31 mouse cellular contexts compared by ENCODE assay signal in the genomic region with DNA sequence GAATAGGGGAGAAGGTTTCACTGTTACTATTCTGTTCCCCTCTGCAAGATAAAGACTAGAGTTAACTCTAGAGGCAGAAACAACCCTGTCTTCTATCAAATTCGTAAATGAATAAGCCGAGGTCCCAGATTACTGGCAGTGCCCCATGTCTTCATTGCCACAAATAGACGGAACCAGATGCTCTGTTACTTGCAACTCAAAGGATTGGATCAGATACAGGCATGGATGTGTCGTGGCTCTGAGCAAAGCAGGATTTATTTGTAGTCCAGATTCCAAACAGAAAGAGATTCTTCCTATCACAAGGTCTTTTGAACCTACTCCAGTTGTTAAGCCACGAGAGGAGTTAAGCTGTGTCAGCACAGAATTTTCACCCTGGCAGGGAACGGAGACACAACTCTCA.
DNase-seq lines count a peak whose midpoint lies in the region; ATAC-seq and TF ChIP-seq lines count a peak whose summit lies in the region.
"Had no signal": no experiment of that assay in that cellular context is flagged by ENCODE, and none has a peak within 500 bp of the region (broad histone marks: within the 10 kb centered on the region; RNA-seq: fewer than 3 reads in every experiment).

No protein-coding gene starts in this region.

- no peak for TF ChIP-seq CTCF in midbrain, postnatal 0 days (IDR thresholded peaks at IDR 0.05)

- ATAC-seq in forebrain, embryonic 14.5 days = no peak
- no peak for ATAC-seq in midbrain, postnatal 0 days (ENCODE audit: low FRiP score)
- ATAC-seq: forebrain, embryonic 13.5 days; intestine, postnatal 0 days; midbrain, embryonic 13.5 days had no signal

- WGBS in forebrain, embryonic 14.5 days = 74% methylated on average over 6 of the region's 6 CpGs
- WGBS in forebrain, embryonic 10.5 days = 88% methylated on average over 6 of the region's 6 CpGs
- 61% methylated on average over 6 of the region's 6 CpGs for WGBS in midbrain, postnatal 0 days

- H3K36me3 ChIP-seq in forebrain, embryonic 14.5 days (ENCODE audit: control insufficient read depth, insufficient read depth, low read length) = no peaks in the 10 kb centered on the region
- no peaks in the 10 kb centered on the region for H3K36me3 ChIP-seq in forebrain, embryonic 10.5 days (replicated peaks)
- H3K36me3 ChIP-seq in midbrain, postnatal 0 days (ENCODE audit: insufficient read depth, low read length) = no peaks in the 10 kb centered on the region
- H3K36me3 ChIP-seq: embryonic facial prominence, embryonic 10.5 days; embryonic facial prominence, embryonic 15.5 days; G1E; heart, embryonic 13.5 days; liver, embryonic 13.5 days; midbrain, embryonic 13.5 days; stomach, embryonic 15.5 days had no signal

- H3K4me2 ChIP-seq in forebrain, embryonic 14.5 days (ENCODE audit: low read length) = no peak overlapping the region
- no peak overlapping the region for H3K4me2 ChIP-seq in midbrain, postnatal 0 days (ENCODE audit: low read depth, low read length, poor library complexity, severe bottlenecking)
- H3K4me2 ChIP-seq: embryonic facial prominence, embryonic 15.5 days; forebrain, embryonic 13.5 days; heart, embryonic 13.5 days; hindbrain, embryonic 14.5 days; liver, embryonic 13.5 days; lung, embryonic 14.5 days; midbrain, embryonic 13.5 days; stomach, embryonic 15.5 days had no signal

- H3K27me3 ChIP-seq in forebrain, embryonic 14.5 days (replicated peaks; ENCODE audit: control insufficient read depth, insufficient read depth, low read length) = no peaks in the 10 kb centered on the region
- H3K27me3 ChIP-seq in forebrain, embryonic 10.5 days (ENCODE audit: poor library complexity, severe bottlenecking) = no peaks in the 10 kb centered on the region
- H3K27me3 ChIP-seq in midbrain, postnatal 0 days (ENCODE audit: insufficient read depth, low read length) = no peaks in the 10 kb centered on the region
- H3K27me3 ChIP-seq: embryonic facial prominence, embryonic 15.5 days; forebrain, embryonic 13.5 days; heart, embryonic 13.5 days; liver, embryonic 13.5 days; midbrain, embryonic 13.5 days; stomach, embryonic 15.5 days had no signal

- H3K4me3 ChIP-seq in forebrain, embryonic 14.5 days (ENCODE audit: low read depth, low read length) = no peak overlapping the region
- no peak overlapping the region for H3K4me3 ChIP-seq in forebrain, embryonic 10.5 days
- no peak overlapping the region for H3K4me3 ChIP-seq in midbrain, postnatal 0 days (ENCODE audit: low read depth, low read length)
- H3K4me3 ChIP-seq: embryonic facial prominence, embryonic 10.5 days; embryonic facial prominence, embryonic 15.5 days; forebrain, embryonic 13.5 days; heart, adult 2 months; heart, embryonic 13.5 days; liver, embryonic 13.5 days; midbrain, embryonic 13.5 days; stomach, embryonic 15.5 days had no signal

- DNase-seq in forebrain, embryonic 14.5 days (ENCODE audit: low spot score) = peak; percentile 33
- DNase-seq in forebrain, embryonic 10.5 days (ENCODE audit: extremely low spot score, low spot score) = no peak
- peak; percentile 31 for DNase-seq in layer of hippocampus, adult 11-12 months (ENCODE audit: low spot score)
- DNase-seq in layer of hippocampus, postnatal 25 days (ENCODE audit: extremely low spot score in 1 of 2, low spot score in 1 of 2) = no peak
- peak; percentile 43 for DNase-seq in ovary, adult 18-20 months (ENCODE audit: low spot score)
- DNase-seq in ovary, postnatal 10 days (ENCODE audit: low spot score) = no peak
- DNase-seq in telencephalon, adult 2 months (ENCODE audit: low read depth, low spot score) = peak; percentile 62
- DNase-seq in midbrain, postnatal 0 days (ENCODE audit: low spot score) = no peak
- DNase-seq: adrenal gland, postnatal 10 days; cerebellum, adult 18-20 months; cerebellum, postnatal 14 days; gastrocnemius, postnatal 25 days; heart, adult 2 months; heart, postnatal 10 days; kidney, adult 9 months; kidney, postnatal 14 days; left cerebral cortex, postnatal 4 days; liver, embryonic 13.5 days; lung, embryonic 14.5 days; right cerebral cortex, postnatal 25 days; thymus, postnatal 25 days had no signal

- H3K4me1 ChIP-seq in forebrain, embryonic 14.5 days (ENCODE audit: control insufficient read depth, insufficient read depth, low read length) = no peaks in the 10 kb centered on the region
- peaks cover 7% of the 10 kb centered on the region for H3K4me1 ChIP-seq in forebrain, embryonic 10.5 days
- no peaks in the 10 kb centered on the region; the same call in 1 of the 2 replicates for H3K4me1 ChIP-seq in midbrain, postnatal 0 days (ENCODE audit: insufficient read depth, low read length)
- H3K4me1 ChIP-seq: embryonic facial prominence, embryonic 10.5 days; embryonic facial prominence, embryonic 15.5 days; forebrain, embryonic 13.5 days; liver, embryonic 13.5 days; stomach, embryonic 15.5 days had no signal

- H3K9ac ChIP-seq in forebrain, embryonic 14.5 days (ENCODE audit: low read length) = no peak overlapping the region
- no peak overlapping the region for H3K9ac ChIP-seq in midbrain, postnatal 0 days (replicated peaks; ENCODE audit: low read length, poor library complexity, severe bottlenecking)
- H3K9ac ChIP-seq: embryonic facial prominence, embryonic 15.5 days; forebrain, embryonic 13.5 days; heart, embryonic 13.5 days; hindbrain, embryonic 14.5 days; liver, embryonic 13.5 days; lung, embryonic 14.5 days; midbrain, embryonic 13.5 days; stomach, embryonic 15.5 days had no signal

- H3K9me3 ChIP-seq in forebrain, embryonic 14.5 days (replicated peaks; ENCODE audit: control insufficient read depth, low read length) = no peaks in the 10 kb centered on the region
- H3K9me3 ChIP-seq in forebrain, embryonic 10.5 days = no peaks in the 10 kb centered on the region
- no peaks in the 10 kb centered on the region for H3K9me3 ChIP-seq in midbrain, postnatal 0 days (ENCODE audit: low read length)
- H3K9me3 ChIP-seq: embryonic facial prominence, embryonic 10.5 days; embryonic facial prominence, embryonic 15.5 days; forebrain, embryonic 13.5 days; G1E; heart, embryonic 13.5 days; liver, embryonic 13.5 days; midbrain, embryonic 13.5 days; stomach, embryonic 15.5 days had no signal

- H3K27ac ChIP-seq in forebrain, embryonic 14.5 days (ENCODE audit: low read depth, low read length) = no peak overlapping the region
- H3K27ac ChIP-seq in forebrain, embryonic 10.5 days = no peak overlapping the region
- H3K27ac ChIP-seq in midbrain, postnatal 0 days (ENCODE audit: low read depth, low read length) = no peak overlapping the region
- H3K27ac ChIP-seq: embryonic facial prominence, embryonic 10.5 days; embryonic facial prominence, embryonic 15.5 days; forebrain, embryonic 13.5 days; heart, adult 2 months; heart, embryonic 13.5 days; hindbrain, embryonic 14.5 days; liver, embryonic 13.5 days; macrophage; midbrain, embryonic 13.5 days; stomach, embryonic 15.5 days had no signal

Comparison
In these comparisons a context has a peak if more than half of its experiments do, and no peak if none do; other contexts are left out.
1. DNase-seq: peak in forebrain, embryonic 14.5 days (single experiment), layer of hippocampus, adult 11-12 months (single experiment), ovary, adult 18-20 months (single experiment) and telencephalon, adult 2 months (single experiment); none in forebrain, embryonic 10.5 days (single experiment), layer of hippocampus, postnatal 25 days (0 of 2), ovary, postnatal 10 days (single experiment) and midbrain, postnatal 0 days (single experiment).